Mouse (Mus musculus) ovary, postnatal 36 days (tissue): ENCODE results near the gene Entpd1.
"Not testable (repeated sequence)": the region's sequence is repeated elsewhere in the genome, so short reads cannot be mapped to it uniquely, and the experiment has no call there.

Source experiments
- DNase-seq: peaks from one replicate; pipeline ENCODE4 v3.0.0; 2022; ENCODE audit warnings: low spot score, mixed read lengths

The Entpd1 gene

DNA sequence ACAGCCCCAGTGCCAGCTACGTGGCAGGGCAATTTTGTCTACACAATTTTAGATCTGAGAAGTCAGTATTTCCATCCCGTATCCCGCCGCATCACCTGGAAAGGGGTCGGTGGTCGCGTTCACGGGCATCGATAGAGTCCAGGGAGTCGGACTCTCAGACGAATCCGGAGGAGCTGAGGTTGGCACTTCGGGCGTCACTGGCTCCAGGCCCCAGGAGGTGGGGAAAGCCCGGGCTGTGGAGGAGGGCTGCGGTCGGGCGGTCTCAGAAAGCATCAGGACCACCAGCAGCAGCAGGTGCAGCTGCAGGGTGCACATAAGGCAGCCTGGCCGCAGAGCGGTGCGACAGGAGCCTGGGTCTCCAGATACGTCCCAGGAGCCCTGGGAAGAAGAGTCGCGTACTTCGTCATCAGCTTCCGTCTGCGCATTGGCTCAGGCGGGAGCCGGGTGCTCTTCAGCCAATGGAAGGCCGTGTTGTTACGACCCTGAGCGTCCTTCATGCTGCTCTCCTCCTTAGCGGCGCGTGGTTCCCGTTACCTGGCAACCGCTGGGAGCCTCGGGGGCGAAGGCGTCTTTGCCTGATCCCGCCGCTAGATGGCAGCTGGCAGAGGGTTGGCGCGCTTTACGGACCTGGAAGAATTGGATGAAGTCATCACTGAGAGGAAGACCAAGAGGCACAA is at the start of gene Entpd1, which contains the start of gene Tctn3:
Entpd1 (plus strand) TSS at position 537 of the 677 bp plus-strand sequence.
Tctn3 (minus strand) TSS at position 404 of the 677 bp plus-strand sequence.
- DNase-seq: peak; percentile 94

DNA sequence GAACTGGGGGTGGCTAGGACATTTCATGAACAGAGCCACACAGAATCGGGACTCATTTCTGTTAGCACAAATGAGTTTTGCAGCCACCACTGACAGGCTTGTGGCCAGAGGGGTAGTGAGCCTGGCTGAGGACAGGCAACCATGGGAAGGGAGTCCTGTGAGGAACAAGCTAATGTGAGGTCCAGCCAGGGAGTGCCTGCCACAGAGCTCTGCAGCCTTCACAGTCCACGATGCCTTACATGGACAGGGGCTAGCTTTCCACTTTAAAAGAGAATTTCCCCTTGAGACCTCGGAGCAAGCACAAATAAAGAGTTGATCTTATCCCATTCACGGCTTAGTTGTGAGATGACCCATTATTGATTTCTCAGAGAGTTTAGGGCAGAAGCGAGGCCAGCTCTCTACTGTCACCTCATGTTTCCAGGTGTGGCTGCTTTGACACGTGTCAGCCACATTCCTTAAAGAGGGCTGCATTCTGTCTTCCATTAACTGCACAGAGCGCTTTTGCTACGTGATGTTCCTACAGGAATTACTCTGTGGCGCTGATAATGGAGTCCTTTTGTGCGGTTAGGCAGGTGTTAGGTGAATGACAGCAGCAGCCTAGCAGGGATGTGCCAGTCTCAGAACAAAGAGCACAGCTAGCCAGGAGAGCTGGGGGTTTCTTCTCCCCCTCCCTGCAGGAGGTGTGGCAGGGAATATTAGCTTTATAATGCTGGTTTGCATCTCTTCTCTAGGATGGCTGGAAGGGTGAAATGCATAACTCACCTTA is 48.1 kb upstream of the Entpd1 start:
- DNase-seq: no peak

- no peak for DNase-seq
Observed at GRCm38 (mm10) chr19:40567616-40568015, 44.5 kb upstream of the Entpd1 start.

DNA sequence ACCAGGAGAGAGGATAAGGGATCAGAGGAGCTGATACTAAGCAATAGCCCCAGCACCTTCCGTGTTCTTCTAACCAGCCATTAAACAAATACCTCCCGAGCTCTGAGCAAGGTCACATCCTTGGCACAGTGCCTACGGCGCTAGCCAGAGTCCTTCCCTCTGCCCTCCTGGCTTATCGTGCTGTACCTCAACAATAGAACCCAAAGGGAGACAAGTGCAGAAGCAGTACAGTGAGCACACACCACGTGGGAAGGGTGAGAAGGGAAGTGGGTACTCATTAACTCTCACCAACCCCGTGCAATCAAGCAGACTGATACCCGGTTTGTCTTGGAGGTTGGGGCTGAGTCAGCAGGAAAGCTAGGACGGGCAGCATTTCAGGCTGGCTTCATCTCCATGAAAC is 41.4 kb upstream of the Entpd1 start:
- peak; percentile 68 for DNase-seq

DNA sequence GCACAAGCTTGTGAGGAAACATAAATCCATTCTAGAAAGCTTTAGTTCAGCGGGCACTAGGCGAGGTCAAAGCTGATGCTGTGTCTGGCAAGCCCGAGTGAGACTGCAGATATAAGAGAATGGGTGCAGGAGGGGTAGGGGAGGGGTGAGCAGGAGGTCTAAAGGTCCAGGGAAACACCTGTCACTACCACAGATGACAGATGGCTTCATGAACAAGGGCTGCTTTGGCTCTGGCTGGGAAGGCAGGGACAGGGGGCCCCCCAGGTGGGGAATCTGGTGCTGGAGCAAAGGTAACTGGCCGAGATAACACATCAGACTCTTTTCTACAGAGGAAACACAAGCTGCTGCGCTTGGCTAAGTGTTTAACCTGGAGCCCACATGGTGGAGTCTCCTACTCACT is 36.7 kb upstream of the Entpd1 start:
- DNase-seq: no peak

- no peak for DNase-seq
Observed at GRCm38 (mm10) chr19:40580902-40581301, 31.3 kb upstream of the Entpd1 start.

- no peak for DNase-seq
Observed at GRCm38 (mm10) chr19:40581662-40582061, 30.5 kb upstream of the Entpd1 start.

DNA sequence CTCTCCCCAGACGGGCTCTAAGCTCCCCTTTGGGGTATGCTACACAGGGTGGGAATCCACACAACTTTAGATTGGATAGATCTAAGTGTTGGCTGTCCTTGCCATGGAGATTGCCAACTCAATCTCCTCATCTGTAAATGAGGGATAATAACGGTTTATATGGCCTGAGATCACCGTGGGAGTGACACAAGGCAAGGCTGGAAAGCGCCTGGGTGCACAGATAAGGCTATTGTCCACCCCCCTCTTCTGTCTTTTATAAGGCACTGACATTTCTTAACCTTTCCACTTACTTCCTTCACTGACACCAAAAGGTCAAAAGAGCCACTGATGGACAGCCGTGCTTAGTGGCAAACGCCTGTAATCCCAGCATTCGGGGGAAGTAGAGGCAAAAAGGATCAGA is 25.3 kb upstream of the Entpd1 start:
- DNase-seq: no peak

DNA sequence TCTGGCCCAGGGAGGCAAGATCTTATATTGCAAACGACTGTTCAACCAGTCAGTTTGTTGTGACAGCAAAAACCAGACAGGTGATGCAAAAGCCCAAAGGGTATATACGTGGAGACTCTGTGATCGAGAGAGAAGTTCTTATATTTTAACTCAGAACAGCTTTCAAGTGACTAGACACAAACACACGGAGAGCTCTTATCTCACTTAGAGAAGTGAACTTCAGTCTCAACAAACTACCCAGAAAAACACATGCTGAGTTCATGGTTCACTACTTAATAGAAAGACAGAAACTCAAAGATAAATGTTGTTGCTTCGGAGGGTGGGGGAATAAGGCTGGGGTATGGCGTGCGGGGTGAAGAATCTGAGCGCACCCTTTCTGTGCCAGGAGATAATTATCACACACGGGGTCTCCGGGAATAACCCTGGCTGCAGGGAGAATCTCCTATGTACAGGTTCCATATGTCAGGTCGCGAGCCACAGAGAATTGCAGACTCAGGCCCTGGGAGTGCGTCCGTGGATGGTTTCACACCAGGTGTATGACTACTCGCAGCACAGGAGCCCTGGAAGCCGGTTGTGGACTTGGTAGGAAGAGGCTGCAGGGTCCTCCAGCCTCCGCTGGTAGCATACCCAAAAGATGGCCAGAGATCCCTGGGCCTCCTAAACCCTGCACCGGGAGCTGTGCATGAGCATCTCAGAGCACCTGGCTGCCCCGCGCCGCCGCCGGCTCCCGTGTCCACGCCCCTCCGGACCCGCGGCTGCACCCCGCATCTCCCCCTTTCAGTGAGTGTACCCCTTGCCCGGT is 24.5 kb upstream of the Entpd1 start:
- DNase-seq: no peak

DNA sequence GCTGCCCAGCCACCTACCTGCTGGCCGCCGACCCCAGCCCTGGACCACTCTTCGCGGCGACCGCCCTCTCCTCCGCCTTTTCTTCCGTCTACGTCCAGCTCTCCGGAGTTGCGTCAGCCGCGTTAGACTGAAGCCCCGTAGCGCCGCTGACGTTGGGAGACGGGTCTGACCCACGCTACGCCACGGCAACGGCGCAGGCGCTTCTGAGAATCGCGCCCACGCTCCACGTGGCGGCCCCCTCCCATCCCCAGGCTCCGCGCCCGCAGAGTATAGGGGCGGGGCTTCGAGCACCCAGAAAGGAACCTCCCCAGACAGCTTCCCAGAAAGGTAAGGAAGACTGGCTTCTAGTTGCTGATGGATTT is 23.9 kb upstream of the Entpd1 start, which contains the start of gene Aldh18a1:
Aldh18a1 (minus strand) TSS at position 171 of the 362 bp plus-strand sequence.
- peak; percentile 95 for DNase-seq

GRCm38 (mm10) chr19:40588847-40589529 is 23.2 kb upstream of the Entpd1 start:
- DNase-seq: peak; percentile 88

DNA sequence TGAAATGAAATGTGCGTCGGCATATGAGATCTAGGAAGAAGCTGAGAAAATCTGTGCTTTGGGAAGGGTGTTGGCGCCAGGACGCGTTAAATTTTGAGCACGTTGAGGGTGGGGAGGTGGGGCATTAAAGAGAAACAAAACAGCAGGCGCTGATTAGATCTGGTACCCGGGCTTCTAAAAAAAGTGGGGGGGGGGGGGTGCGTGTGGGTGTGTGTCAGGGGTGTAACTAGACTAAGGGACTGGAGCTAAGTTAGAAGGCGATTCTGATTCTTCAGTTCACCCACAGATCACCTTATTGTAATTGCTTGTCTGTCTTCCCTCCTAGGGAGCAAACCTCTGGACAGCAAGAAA is 22.7 kb upstream of the Entpd1 start:
- no peak for DNase-seq

GRCm38 (mm10) chr19:40595231-40595630 is 16.9 kb upstream of the Entpd1 start:
- DNase-seq: no peak

GRCm38 (mm10) chr19:40595831-40596230 is 16.3 kb upstream of the Entpd1 start:
- DNase-seq: no peak

GRCm38 (mm10) chr19:40600846-40601245 is 11.3 kb upstream of the Entpd1 start:
- DNase-seq: not testable (repeated sequence)

- DNase-seq: no peak
Observed at GRCm38 (mm10) chr19:40601870-40602269, 10.3 kb upstream of the Entpd1 start.

GRCm38 (mm10) chr19:40605189-40605588 is 7.0 kb upstream of the Entpd1 start:
- DNase-seq: no peak

DNA sequence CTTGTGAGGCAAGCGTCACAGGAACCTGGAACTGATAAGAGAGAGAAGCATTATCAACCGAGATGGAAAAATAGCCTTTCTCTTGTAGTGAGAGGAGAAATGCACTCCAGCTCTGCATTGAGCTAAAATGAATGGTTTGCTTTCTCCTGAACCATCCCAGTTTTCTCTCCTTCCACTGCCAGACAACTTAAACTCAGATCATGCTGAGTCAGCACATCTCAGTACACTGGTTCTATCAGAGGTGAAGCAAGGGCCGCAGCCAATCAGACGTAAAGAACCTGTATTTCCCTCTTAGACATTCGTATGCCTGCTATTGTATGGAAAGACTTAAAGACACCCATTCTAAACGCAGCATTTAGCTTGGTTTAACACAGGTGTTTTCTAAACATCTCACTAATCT is 4.5 kb upstream of the Entpd1 start:
- DNase-seq: no peak

GRCm38 (mm10) chr19:40614811-40615210 is 2.6 kb downstream of the Entpd1 start:
- DNase-seq: no peak

- DNase-seq: no peak
Observed at GRCm38 (mm10) chr19:40616021-40616420, 3.9 kb downstream of the Entpd1 start.

DNA sequence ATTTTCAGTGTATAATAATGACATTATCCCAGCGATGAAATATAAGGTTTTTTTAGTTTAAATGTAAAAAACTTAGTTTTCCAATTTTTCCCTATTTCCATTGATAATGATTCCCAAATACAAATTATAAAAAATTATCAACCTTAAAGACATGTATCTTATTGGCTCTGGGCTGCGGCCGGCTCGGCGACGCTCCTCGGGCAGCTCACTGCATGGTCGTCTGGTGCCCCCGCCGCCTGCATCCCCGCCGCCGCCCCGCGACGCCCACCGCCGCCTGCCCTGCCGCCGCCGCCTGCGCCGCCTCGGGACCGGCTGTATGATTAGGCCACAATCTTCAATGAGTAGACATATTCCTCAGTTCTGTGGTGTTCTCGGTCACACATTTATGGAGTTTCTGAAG is 9.4 kb downstream of the Entpd1 start:
- DNase-seq: not testable (repeated sequence)

DNA sequence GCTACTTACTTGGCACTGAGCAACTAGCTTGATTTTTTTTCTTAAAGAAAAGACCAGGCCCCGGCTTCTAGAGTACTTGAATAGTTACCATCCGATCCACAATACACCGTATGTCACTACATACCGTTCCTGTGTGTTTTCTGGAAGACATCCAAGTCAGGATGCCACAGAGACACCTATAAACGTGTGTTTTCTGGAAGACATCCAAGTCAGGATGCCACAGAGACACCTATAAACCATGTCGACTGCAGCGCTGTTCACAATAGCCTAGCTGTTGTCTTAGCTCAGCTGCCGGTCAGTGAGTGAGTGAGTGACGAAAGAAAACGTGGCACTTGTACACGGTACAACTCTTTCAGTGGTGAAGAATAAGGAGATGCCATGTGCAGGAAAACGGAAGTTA is 13.8 kb downstream of the Entpd1 start:
- DNase-seq: no peak
